25 mouse cellular contexts compared by ENCODE assay signal in the genomic region with DNA sequence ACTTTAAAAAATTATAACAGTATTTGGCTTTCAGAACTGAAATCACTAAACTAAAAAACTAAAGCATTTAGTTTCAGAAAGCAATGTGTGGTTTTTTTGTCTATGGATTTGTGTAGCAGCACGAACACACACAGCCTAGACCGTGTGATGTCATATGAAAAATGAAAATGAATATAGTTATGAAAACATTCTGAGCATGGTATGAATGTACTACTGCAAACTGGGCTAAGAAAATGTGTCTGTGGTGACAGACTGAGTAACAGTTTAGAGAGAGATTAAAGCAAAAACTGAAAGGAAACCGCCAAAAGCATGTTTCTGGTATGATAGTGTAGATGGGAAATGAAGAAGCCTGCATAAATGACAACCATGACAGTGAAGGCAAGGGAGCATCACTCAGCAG. TPM values are rescaled to one million over a fixed set of nuclear protein-coding genes. Genes with fewer than 3 reads are reported as not detected.
DNase-seq lines count a peak whose midpoint lies in the region; ATAC-seq and TF ChIP-seq lines count a peak whose summit lies in the region.
"Had no signal": no experiment of that assay in that cellular context is flagged by ENCODE, and none has a peak within 500 bp of the region (broad histone marks: within the 10 kb centered on the region; RNA-seq: fewer than 3 reads in every experiment).

No protein-coding gene starts in this region.

- intact Hi-C loops in heart, postnatal 14 days (cut with DNase I): no loop called here

- H3K4me2 ChIP-seq in forebrain, embryonic 16.5 days (ENCODE audit: low read length): no peak overlapping the region
- H3K4me2 ChIP-seq in forebrain, embryonic 11.5 days (ENCODE audit: low read depth, low read length, severe bottlenecking): no peak overlapping the region
- H3K4me2 ChIP-seq in forebrain, postnatal 0 days (ENCODE audit: low read depth): no peak overlapping the region
- H3K4me2 ChIP-seq in forebrain, embryonic 13.5 days: no peak overlapping the region

- no peaks in the 10 kb centered on the region for H3K4me1 ChIP-seq in forebrain, embryonic 16.5 days (replicated peaks; ENCODE audit: control insufficient read depth, insufficient read depth, low read length)
- H3K4me1 ChIP-seq in forebrain, embryonic 11.5 days (replicated peaks; ENCODE audit: control insufficient read depth, insufficient read depth, low read length): no peaks in the 10 kb centered on the region
- no peaks in the 10 kb centered on the region for H3K4me1 ChIP-seq in forebrain, postnatal 0 days (ENCODE audit: insufficient read depth)
- no peaks in the 10 kb centered on the region for H3K4me1 ChIP-seq in forebrain, embryonic 13.5 days

- H3K27me3 ChIP-seq in forebrain, embryonic 16.5 days (replicated peaks; ENCODE audit: control insufficient read depth, insufficient read depth, low read length): no peaks in the 10 kb centered on the region
- no peaks in the 10 kb centered on the region for H3K27me3 ChIP-seq in forebrain, embryonic 11.5 days (ENCODE audit: control insufficient read depth, insufficient read depth, low read length)
- no peaks in the 10 kb centered on the region for H3K27me3 ChIP-seq in forebrain, postnatal 0 days (ENCODE audit: insufficient read depth, low read length)
- H3K27me3 ChIP-seq in forebrain, embryonic 13.5 days: no peaks in the 10 kb centered on the region
- H3K27me3 ChIP-seq: CH12.LX had no signal

- peak; percentile 65 for ATAC-seq in forebrain, embryonic 16.5 days
- no peak for ATAC-seq in forebrain, embryonic 11.5 days (replicated peaks; ENCODE audit: low FRiP score)
- peak; percentile 69 for ATAC-seq in forebrain, postnatal 0 days
- ATAC-seq in forebrain, embryonic 13.5 days: no peak
- ATAC-seq: activated CD4-positive, CD25-positive, alpha-beta regulatory T cell, adult 4 months; CD4-positive, CD25-positive, alpha-beta regulatory T cell, adult 4 months; Patski had no signal

- WGBS in forebrain, embryonic 16.5 days: 81% methylated on average over 3 of the region's 3 CpGs
- WGBS in forebrain, embryonic 11.5 days: 91% methylated on average over 3 of the region's 3 CpGs
- 69% methylated on average over 3 of the region's 3 CpGs for WGBS in forebrain, postnatal 0 days
- 90% methylated on average over 3 of the region's 3 CpGs for WGBS in forebrain, embryonic 13.5 days

- no peak overlapping the region for H3K4me3 ChIP-seq in forebrain, embryonic 16.5 days (replicated peaks; ENCODE audit: low read length)
- H3K4me3 ChIP-seq in forebrain, embryonic 11.5 days (ENCODE audit: low read depth, low read length): no peak overlapping the region
- no peak overlapping the region for H3K4me3 ChIP-seq in forebrain, postnatal 0 days (ENCODE audit: low read depth, low read length)
- H3K4me3 ChIP-seq in forebrain, embryonic 13.5 days: no peak overlapping the region

- no peak overlapping the region for H3K9ac ChIP-seq in forebrain, embryonic 16.5 days (replicated peaks; ENCODE audit: low read depth, low read length)
- no peak overlapping the region for H3K9ac ChIP-seq in forebrain, embryonic 11.5 days (ENCODE audit: low read length)
- H3K9ac ChIP-seq in forebrain, postnatal 0 days: no peak overlapping the region
- H3K9ac ChIP-seq in forebrain, embryonic 13.5 days: no peak overlapping the region

- TF ChIP-seq CTCF in forebrain, postnatal 0 days (IDR thresholded peaks at IDR 0.05; ENCODE audit: low read depth): no peak

- H3K36me3 ChIP-seq in forebrain, embryonic 16.5 days (ENCODE audit: control insufficient read depth, insufficient read depth): no peaks in the 10 kb centered on the region
- H3K36me3 ChIP-seq in forebrain, embryonic 11.5 days (ENCODE audit: control insufficient read depth, insufficient read depth, low read length): no peaks in the 10 kb centered on the region
- no peaks in the 10 kb centered on the region for H3K36me3 ChIP-seq in forebrain, postnatal 0 days (ENCODE audit: insufficient read depth)
- no peaks in the 10 kb centered on the region for H3K36me3 ChIP-seq in forebrain, embryonic 13.5 days (ENCODE audit: poor library complexity, severe bottlenecking)
- H3K36me3 ChIP-seq: G1E had no signal

- H3K27ac ChIP-seq in forebrain, embryonic 16.5 days (ENCODE audit: low read length): no peak overlapping the region
- H3K27ac ChIP-seq in forebrain, embryonic 11.5 days (ENCODE audit: low read depth, low read length): no peak overlapping the region
- H3K27ac ChIP-seq in forebrain, postnatal 0 days (ENCODE audit: low read depth, low read length): no peak overlapping the region
- H3K27ac ChIP-seq in forebrain, embryonic 13.5 days: no peak overlapping the region

- H3K9me3 ChIP-seq in forebrain, embryonic 16.5 days (ENCODE audit: control insufficient read depth, low read length): no peaks in the 10 kb centered on the region
- H3K9me3 ChIP-seq in forebrain, embryonic 11.5 days (ENCODE audit: control insufficient read depth, low read length): no peaks in the 10 kb centered on the region
- H3K9me3 ChIP-seq in forebrain, postnatal 0 days (ENCODE audit: low read length): no peaks in the 10 kb centered on the region
- H3K9me3 ChIP-seq in forebrain, embryonic 13.5 days (replicated peaks): no peaks in the 10 kb centered on the region
- H3K9me3 ChIP-seq: G1E had no signal

- DNase-seq in forebrain, embryonic 11.5 days (ENCODE audit: low spot score): no peak
- DNase-seq in forebrain, postnatal 0 days: peak; percentile 12
- DNase-seq in heart, adult 11 months: peak; percentile 5
- DNase-seq in heart, postnatal 14 days: no peak
- DNase-seq: adrenal gland, adult 2 months; adrenal gland, adult 8-10 months; adrenal gland, postnatal 10 days; adrenal gland, postnatal 14 days; adrenal gland, postnatal 25 days; adrenal gland, postnatal 36 days; B cell, adult 2 months; cerebellum, adult 11 months; cerebellum, adult 11-12 months; cerebellum, adult 18-20 months had no signal

RNA-seq across cellular contexts. Expression of a gene that starts 57.8 kb away (rescaled TPM):
- 1.1 and 2.6 TPM in 2 replicates for polyA plus RNA-seq in forebrain, embryonic 16.5 days (2015; fragmentation: Nextera tagmentation; extraction: Ambion mirVana)
- polyA plus RNA-seq in forebrain, embryonic 11.5 days (2014; fragmentation: Nextera tagmentation; extraction: Ambion mirVana): not detected in 2 replicates
- total RNA-seq in forebrain, postnatal 0 days (2014; rRNA removed): 4.0 and 5.3 TPM in 2 replicates
- 1.3 and 3.3 TPM in 2 replicates for polyA plus RNA-seq in forebrain, postnatal 0 days (2015; fragmentation: Nextera tagmentation; extraction: Ambion mirVana)
- polyA plus RNA-seq in forebrain, embryonic 13.5 days (2015; fragmentation: Nextera tagmentation; extraction: Ambion mirVana): 0.19 and 0.27 TPM in 2 replicates
- total RNA-seq in heart, postnatal 14 days (2021): not detected
- total RNA-seq: adrenal gland, adult 18-20 months; adrenal gland, adult 2 months; adrenal gland, adult 8-10 months; adrenal gland, postnatal 14 days; adrenal gland, postnatal 25 days; adrenal gland, postnatal 36 days; CH12.LX; ES-E14; MEL had no signal
- polyA plus RNA-seq: adrenal gland, adult 2 months; C2C12; CD4-positive, CD25-positive, alpha-beta regulatory T cell, adult 4 months; G1E; Patski had no signal

Comparison
In these comparisons a context has a peak if more than half of its experiments do, and no peak if none do; other contexts are left out.
1. ATAC-seq: peak in forebrain, embryonic 16.5 days (single experiment) and forebrain, postnatal 0 days (single experiment); none in forebrain, embryonic 11.5 days (single experiment) and forebrain, embryonic 13.5 days (single experiment).
2. DNase-seq: peak in forebrain, postnatal 0 days (single experiment) and heart, adult 11 months (single experiment); none in forebrain, embryonic 11.5 days (single experiment) and heart, postnatal 14 days (0 of 2).